Mouse (Mus musculus) hindbrain, embryonic 15.5 days (tissue): ENCODE measurements around the gene Nhsl2. TPM values are rescaled to one million over a fixed set of nuclear protein-coding genes. Genes with fewer than 3 reads are reported as not detected.

Experiments
- ATAC-seq: fragments of 200-750 bp; cut with Nextera tagmentation; 2 replicates; pipeline ENCODE4 v1.8.0; 2017; ENCODE audit warnings: low read depth, moderate number of reproducible peaks, moderate TSS enrichment; ENCODE audit not compliant: low FRiP score
- H3K27ac ChIP-seq: fragments of 300-500 bp; sonication (generic); replicated peaks from 2 replicates; pipeline ENCODE4 v1.5.1; 2015; ENCODE audit warnings: mild to moderate bottlenecking, inconsistent platforms
- H3K27me3 ChIP-seq: fragments of 300-500 bp; sonication (generic); 2 replicates; pipeline ENCODE4 v1.6.1; 2015; ENCODE audit warnings: control low read depth, inconsistent platforms
- H3K36me3 ChIP-seq: fragments of 300-500 bp; sonication (generic); 2 replicates; pipeline ENCODE4 v1.6.1; 2015; ENCODE audit warnings: control low read depth, inconsistent platforms
- H3K4me1 ChIP-seq: fragments of 300-500 bp; sonication (generic); replicated peaks from 2 replicates; pipeline ENCODE4 v1.6.1; 2015; ENCODE audit warnings: control low read depth, inconsistent platforms
- H3K4me2 ChIP-seq: fragments of 300-500 bp; sonication (generic); 2 replicates; pipeline ENCODE4 v1.6.1; 2015; ENCODE audit warnings: moderate library complexity, mild to moderate bottlenecking, inconsistent platforms
- H3K4me3 ChIP-seq: fragments of 300-500 bp; sonication (generic); 2 replicates; pipeline ENCODE4 v1.5.1; 2015; ENCODE audit warnings: mild to moderate bottlenecking, inconsistent platforms
- H3K9ac ChIP-seq: fragments of 300-500 bp; sonication (generic); 2 replicates; pipeline ENCODE4 v1.6.1; 2015; ENCODE audit warnings: inconsistent platforms
- H3K9me3 ChIP-seq: fragments of 300-500 bp; sonication (generic); 2 replicates; pipeline ENCODE4 v1.6.1; 2016; ENCODE audit warnings: control low read depth, inconsistent platforms
- WGBS: fragments of 180-500 bp; shearing (Covaris S2); methylation state at CpG from one replicate; pipeline ENCODE4 v1.1.7; 2015; 5-methylcytosine and 5-hydroxymethylcytosine counted together
- polyA plus RNA-seq: library from polyadenylated mRNA; unstranded; fragments of >200 nt; fragmentation: Nextera tagmentation; extraction: Ambion mirVana; gene quantifications from 2 replicates; pipeline ENCODE4 v1.2.1, GENCODE M21; 2015

The Nhsl2 gene
- polyA plus RNA-seq, 1 experiment from 2014 or later, result 6.4 TPM

DNA sequence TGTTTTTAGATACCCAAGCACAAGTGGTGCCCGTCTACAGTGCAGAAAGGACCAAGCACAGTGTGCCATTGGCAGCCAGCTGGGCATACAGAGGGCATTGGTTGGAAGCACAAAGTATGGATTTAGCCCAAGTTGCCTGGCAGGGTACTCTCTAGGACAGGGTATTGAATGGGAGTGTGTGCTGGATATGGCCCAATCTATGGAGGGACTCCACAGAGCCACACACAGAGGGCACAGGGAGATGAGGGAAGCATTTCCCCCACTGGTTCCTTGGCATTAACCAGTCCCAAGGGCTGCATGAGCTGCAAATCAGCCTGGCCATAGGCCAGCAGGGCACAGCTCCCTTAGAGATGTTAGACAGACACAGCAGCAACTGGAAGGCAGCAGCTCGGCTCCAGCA, 79.9 kb downstream of the Nhsl2 start:
- Histone ChIP-seq H3K4me3 (no peak overlapping the region), H3K9me3 (no peaks in the 10 kb centered on the region), H3K9ac (no peak overlapping the region), H3K4me2 (no peak overlapping the region), H3K4me1 (no peaks in the 10 kb centered on the region), H3K36me3 (no peaks in the 10 kb centered on the region), H3K27ac (no peak overlapping the region), H3K27me3 (0 out of 2 replicates have a peak, but pooled peaks cover 2% of the 10 kb centered on the region)
- WGBS, result 66% methylated on average over 2 of the region's 2 CpGs
- ATAC-seq, result peak; percentile 83; the same call in 1 of the 2 replicates

GRCm38 (mm10) chrX:101930301-101930700, 81.1 kb downstream of the Nhsl2 start:
- no peak overlapping the region for H3K4me3 ChIP-seq
- peaks cover 2% of the 10 kb centered on the region; the same call in 1 of the 2 replicates for H3K27me3 ChIP-seq
- H3K27ac ChIP-seq, result no peak overlapping the region
- no peaks in the 10 kb centered on the region for H3K4me1 ChIP-seq
- H3K36me3 ChIP-seq, result no peaks in the 10 kb centered on the region
- H3K4me2 ChIP-seq, result no peak overlapping the region
- no peaks in the 10 kb centered on the region for H3K9me3 ChIP-seq
- H3K9ac ChIP-seq, result no peak overlapping the region
- ATAC-seq, result no peak
- 87% methylated on average over 6 of the region's 6 CpGs for WGBS

GRCm38 (mm10) chrX:101931016-101931415, 81.8 kb downstream of the Nhsl2 start:
- Histone ChIP-seq H3K27me3 (peaks cover 2% of the 10 kb centered on the region; the same call in 1 of the 2 replicates), H3K9ac (no peak overlapping the region), H3K36me3 (no peaks in the 10 kb centered on the region), H3K4me2 (no peak overlapping the region), H3K4me1 (no peaks in the 10 kb centered on the region), H3K27ac (no peak overlapping the region), H3K9me3 (no peaks in the 10 kb centered on the region), H3K4me3 (no peak overlapping the region)
- WGBS, result 84% methylated on average over 5 of the region's 5 CpGs
- no peak for ATAC-seq

GRCm38 (mm10) chrX:101932244-101932643, 83.1 kb downstream of the Nhsl2 start:
- Histone ChIP-seq H3K27me3 (peaks cover 6% of the 10 kb centered on the region; the same call in 1 of the 2 replicates), H3K9ac (no peak overlapping the region), H3K36me3 (no peaks in the 10 kb centered on the region), H3K4me2 (no peak overlapping the region), H3K4me1 (no peaks in the 10 kb centered on the region), H3K27ac (no peak overlapping the region), H3K4me3 (no peak overlapping the region), H3K9me3 (no peaks in the 10 kb centered on the region)
- WGBS, result 83% methylated on average over 7 of the region's 7 CpGs
- no peak for ATAC-seq

DNA sequence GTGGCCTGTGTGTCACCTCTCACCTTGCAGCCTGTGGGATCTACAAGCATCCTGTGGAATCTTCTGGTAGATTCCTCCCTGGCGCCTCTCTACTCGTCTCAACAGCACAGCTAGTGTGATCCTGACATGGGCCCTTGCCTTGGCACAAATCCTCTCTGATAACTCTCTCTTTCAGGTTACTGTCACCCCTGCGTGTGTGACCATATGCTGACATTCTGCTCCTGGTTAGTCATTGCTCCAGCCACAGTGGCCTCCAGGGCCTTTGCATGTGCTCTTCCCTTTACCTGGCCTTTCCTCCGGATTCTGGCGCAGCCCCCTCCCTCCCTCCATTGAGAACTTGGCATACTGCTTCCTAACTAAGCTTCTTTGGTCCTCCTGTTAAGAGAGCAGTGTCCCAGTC, 84.2 kb downstream of the Nhsl2 start:
- Histone ChIP-seq H3K9ac (no peak overlapping the region), H3K4me1 (no peaks in the 10 kb centered on the region), H3K4me2 (no peak overlapping the region), H3K4me3 (no peak overlapping the region), H3K36me3 (no peaks in the 10 kb centered on the region), H3K27me3 (peaks cover 4% of the 10 kb centered on the region; the same call in 1 of the 2 replicates), H3K27ac (no peak overlapping the region), H3K9me3 (no peaks in the 10 kb centered on the region)
- ATAC-seq, result no peak
- 86% methylated on average over 5 of the region's 5 CpGs for WGBS

DNA sequence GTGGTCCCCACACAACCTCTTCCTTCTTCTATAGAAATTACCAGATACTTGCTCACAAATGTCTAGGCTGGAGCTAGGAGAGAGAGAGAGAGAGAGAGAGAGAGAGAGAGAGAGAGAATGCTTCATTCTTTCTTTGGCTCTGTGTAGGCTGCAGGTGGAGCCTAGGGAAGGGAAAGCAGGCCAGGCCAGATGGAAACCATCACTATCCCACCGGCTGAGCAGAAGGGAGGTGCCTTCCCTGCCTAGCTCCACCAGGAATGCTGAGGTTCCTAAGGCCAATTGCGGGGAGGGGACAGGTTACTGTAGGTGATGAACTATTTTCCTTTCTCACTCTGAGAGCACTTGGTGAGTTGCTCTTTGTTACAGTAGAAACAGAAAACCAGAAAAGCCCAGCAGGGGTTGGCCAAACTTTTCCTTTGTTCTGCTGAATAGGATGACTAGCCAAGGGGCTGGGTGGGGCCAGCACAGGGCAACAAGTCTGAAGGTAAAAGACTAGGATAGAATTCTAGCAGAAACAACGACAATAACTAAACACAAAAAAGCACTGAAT, 86.2 kb downstream of the Nhsl2 start:
- ATAC-seq, result no peak
- Histone ChIP-seq H3K27ac (no peak overlapping the region), H3K27me3 (peaks cover 4% of the 10 kb centered on the region; the same call in 1 of the 2 replicates), H3K4me1 (no peaks in the 10 kb centered on the region), H3K4me3 (no peak overlapping the region), H3K9ac (no peak overlapping the region), H3K36me3 (no peaks in the 10 kb centered on the region), H3K4me2 (no peak overlapping the region), H3K9me3 (no peaks in the 10 kb centered on the region)
- WGBS, result 38% methylated on average over 3 of the region's 3 CpGs

GRCm38 (mm10) chrX:101939486-101939885, 90.3 kb downstream of the Nhsl2 start:
- no peaks in the 10 kb centered on the region for H3K36me3 ChIP-seq
- H3K4me3 ChIP-seq, result no peak overlapping the region
- H3K9ac ChIP-seq, result no peak overlapping the region
- no peak overlapping the region for H3K4me2 ChIP-seq
- H3K9me3 ChIP-seq, result no peaks in the 10 kb centered on the region
- ATAC-seq, result no peak
- peaks cover 14% of the 10 kb centered on the region for H3K27me3 ChIP-seq
- H3K4me1 ChIP-seq, result no peaks in the 10 kb centered on the region
- 90% methylated on average over 5 of the region's 5 CpGs for WGBS
- H3K27ac ChIP-seq, result no peak overlapping the region

DNA sequence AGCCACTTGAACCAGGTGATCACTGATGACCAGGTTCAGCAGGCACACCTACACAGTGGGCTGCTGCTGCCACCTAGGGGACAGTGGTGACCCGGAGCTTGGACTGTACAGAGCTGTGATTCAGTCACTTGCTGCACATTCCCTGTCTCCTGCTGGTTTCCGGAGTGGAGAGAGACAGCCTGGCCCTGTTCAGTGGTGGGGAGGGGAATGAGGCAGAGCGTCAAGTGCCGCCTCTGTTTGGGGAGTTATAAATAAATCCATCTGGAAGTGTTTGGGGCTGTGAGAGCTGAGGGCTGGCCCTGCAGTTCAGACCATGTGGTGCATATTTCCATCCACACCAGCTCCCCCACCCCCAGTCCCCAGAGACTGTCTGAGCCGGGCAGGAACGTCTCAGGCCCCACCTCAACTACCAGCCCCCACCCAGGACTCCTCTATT, 93.3 kb downstream of the Nhsl2 start:
- Histone ChIP-seq H3K27me3 (peaks cover 10% of the 10 kb centered on the region; the same call in 1 of the 2 replicates), H3K36me3 (no peaks in the 10 kb centered on the region), H3K9me3 (no peaks in the 10 kb centered on the region), H3K9ac (no peak overlapping the region), H3K4me2 (no peak overlapping the region), H3K4me3 (no peak overlapping the region), H3K4me1 (no peaks in the 10 kb centered on the region), H3K27ac (no peak overlapping the region)
- peak; percentile 85 for ATAC-seq
- 13% methylated on average over 6 of the region's 6 CpGs for WGBS

DNA sequence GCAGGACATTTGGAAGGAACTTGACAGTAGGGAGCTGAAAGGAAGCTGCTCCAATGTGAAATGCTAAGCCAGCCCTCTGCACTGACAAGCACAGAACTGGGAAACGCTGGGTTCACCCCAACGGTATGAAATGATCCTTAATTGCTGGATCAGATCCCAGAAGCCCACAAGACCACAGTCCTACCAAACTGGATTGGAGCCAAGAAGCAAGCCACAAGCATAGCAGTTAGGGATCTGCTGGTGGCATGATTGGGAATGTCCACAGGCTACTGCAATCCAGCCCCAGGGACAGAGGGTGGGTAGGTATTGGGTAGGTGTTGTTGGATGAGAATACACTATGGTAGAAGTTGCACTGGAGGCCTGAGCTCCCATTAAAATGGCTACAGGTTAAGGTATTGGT, 94.6 kb downstream of the Nhsl2 start:
- Histone ChIP-seq H3K36me3 (no peaks in the 10 kb centered on the region), H3K9ac (no peak overlapping the region), H3K9me3 (no peaks in the 10 kb centered on the region), H3K27ac (no peak overlapping the region), H3K4me3 (no peak overlapping the region), H3K4me2 (no peak overlapping the region), H3K4me1 (no peaks in the 10 kb centered on the region), H3K27me3 (peaks cover 10% of the 10 kb centered on the region; the same call in 1 of the 2 replicates)
- ATAC-seq, result no peak
- 51% methylated on average over 2 of the region's 2 CpGs for WGBS

DNA sequence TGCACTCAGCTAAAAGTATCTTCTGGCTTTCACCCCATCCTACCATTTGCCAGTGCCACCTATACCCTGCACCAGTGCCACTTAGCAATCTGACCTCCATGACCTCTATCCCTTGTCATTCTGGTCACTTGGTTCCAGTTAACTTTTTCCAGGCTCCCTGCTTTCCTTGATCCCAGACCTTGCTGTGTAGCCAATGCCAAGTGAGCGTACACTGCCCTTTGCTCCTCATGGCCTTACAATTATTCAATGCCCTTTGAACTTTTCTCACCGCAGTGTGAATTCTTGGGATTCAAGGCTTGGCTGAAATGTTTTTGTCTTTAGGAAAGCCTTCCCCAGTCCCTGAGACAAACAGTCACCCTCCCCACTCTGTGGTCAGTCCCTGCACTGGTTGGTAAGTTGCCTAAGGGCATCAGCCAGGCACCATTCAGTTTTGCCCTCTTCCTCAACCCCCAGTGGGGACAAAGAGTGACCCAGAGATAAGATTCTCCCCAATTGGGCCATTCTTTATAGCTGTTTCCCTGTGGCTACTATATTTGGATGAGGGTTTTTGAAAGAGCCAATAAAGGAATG, 95.7 kb downstream of the Nhsl2 start:
- no peaks in the 10 kb centered on the region for H3K36me3 ChIP-seq

GRCm38 (mm10) chrX:101952436-101952835, 103.3 kb downstream of the Nhsl2 start:
- Histone ChIP-seq H3K4me2 (no peak overlapping the region), H3K4me1 (peaks cover 9% of the 10 kb centered on the region; the same call in 1 of the 2 replicates), H3K4me3 (no peak overlapping the region), H3K36me3 (no peaks in the 10 kb centered on the region), H3K27ac (no peak overlapping the region), H3K27me3 (peaks cover 7% of the 10 kb centered on the region; the same call in 1 of the 2 replicates), H3K9me3 (no peaks in the 10 kb centered on the region), H3K9ac (no peak overlapping the region)
- 84% methylated on average over 6 of the region's 6 CpGs for WGBS
- no peak for ATAC-seq

More for the DNA sequence above, 95.7 kb downstream of the Nhsl2 start:
- 75% methylated on average over 2 of the region's 2 CpGs for WGBS
- Histone ChIP-seq H3K9me3 (no peaks in the 10 kb centered on the region), H3K27ac (no peak overlapping the region), H3K9ac (no peak overlapping the region), H3K4me3 (no peak overlapping the region), H3K4me2 (no peak overlapping the region), H3K4me1 (no peaks in the 10 kb centered on the region), H3K27me3 (peaks cover 10% of the 10 kb centered on the region; the same call in 1 of the 2 replicates)
- no peak for ATAC-seq

GRCm38 (mm10) chrX:101953256-101953655, 104.1 kb downstream of the Nhsl2 start:
- H3K27me3 ChIP-seq, result peaks cover 7% of the 10 kb centered on the region; the same call in 1 of the 2 replicates
- H3K27ac ChIP-seq, result no peak overlapping the region
- H3K9ac ChIP-seq, result no peak overlapping the region
- H3K9me3 ChIP-seq, result no peaks in the 10 kb centered on the region
- WGBS, result 96% methylated on average over 2 of the region's 2 CpGs
- no peak for ATAC-seq
- no peak overlapping the region for H3K4me3 ChIP-seq
- H3K36me3 ChIP-seq, result no peaks in the 10 kb centered on the region
- H3K4me1 ChIP-seq, result peaks cover 9% of the 10 kb centered on the region; the same call in 1 of the 2 replicates
- no peak overlapping the region for H3K4me2 ChIP-seq
